In genomic region chr12:71883066-71883711, GRCm38 (mm10) we compare ENCODE assay signal across 20 mouse cellular contexts. TPM values are rescaled to one million over a fixed set of nuclear protein-coding genes. Genes with fewer than 3 reads are reported as not detected.
DNase-seq lines count a peak whose midpoint lies in the region; ATAC-seq and TF ChIP-seq lines count a peak whose summit lies in the region.
"Had no signal": no experiment of that assay in that cellular context is flagged by ENCODE, and none has a peak within 500 bp of the region (broad histone marks: within the 10 kb centered on the region; RNA-seq: fewer than 3 reads in every experiment).

No protein-coding gene starts in this region.

- H3K79me2 ChIP-seq in liver, adult 2 months (ENCODE audit: control insufficient read depth, insufficient read depth, low read length): peaks cover 47% of the 10 kb centered on the region

- peaks cover 95% of the 10 kb centered on the region for H3K4me1 ChIP-seq in heart, embryonic 10.5 days
- peaks cover 48% of the 10 kb centered on the region for H3K4me1 ChIP-seq in liver, adult 2 months (ENCODE audit: control insufficient read depth, insufficient read depth, low read length)
- H3K4me1 ChIP-seq in liver, embryonic 11.5 days (replicated peaks; ENCODE audit: control insufficient read depth, insufficient read depth, low read length): peaks cover 51% of the 10 kb centered on the region
- H3K4me1 ChIP-seq in intestine, postnatal 0 days (replicated peaks; ENCODE audit: control insufficient read depth, insufficient read depth, low read length): peaks cover 25% of the 10 kb centered on the region

- H3K27me3 ChIP-seq in heart, embryonic 10.5 days (ENCODE audit: insufficient read depth, poor library complexity, severe bottlenecking): no peaks in the 10 kb centered on the region
- no peaks in the 10 kb centered on the region for H3K27me3 ChIP-seq in liver, adult 2 months (ENCODE audit: control insufficient read depth, insufficient read depth, low read length)
- H3K27me3 ChIP-seq in liver, embryonic 11.5 days (replicated peaks; ENCODE audit: control insufficient read depth, insufficient read depth, low read length): no peaks in the 10 kb centered on the region
- no peaks in the 10 kb centered on the region for H3K27me3 ChIP-seq in intestine, postnatal 0 days (replicated peaks; ENCODE audit: control insufficient read depth, insufficient read depth, low read length)
- H3K27me3 ChIP-seq: forebrain, embryonic 15.5 days; kidney, embryonic 15.5 days; limb, embryonic 13.5 days had no signal

- H3K9me3 ChIP-seq in heart, embryonic 10.5 days: no peaks in the 10 kb centered on the region
- no peaks in the 10 kb centered on the region for H3K9me3 ChIP-seq in liver, embryonic 11.5 days (ENCODE audit: control insufficient read depth, low read length)
- no peaks in the 10 kb centered on the region for H3K9me3 ChIP-seq in intestine, postnatal 0 days (ENCODE audit: control insufficient read depth)
- H3K9me3 ChIP-seq: forebrain, embryonic 15.5 days; kidney, embryonic 15.5 days; limb, embryonic 13.5 days; midbrain, embryonic 10.5 days had no signal

- H3K4me3 ChIP-seq in heart, embryonic 10.5 days: no peak overlapping the region
- H3K4me3 ChIP-seq in liver, adult 2 months (ENCODE audit: insufficient read depth, low read depth, low read length): no peak overlapping the region
- H3K4me3 ChIP-seq in liver, embryonic 11.5 days (ENCODE audit: low read depth, low read length): no peak overlapping the region
- H3K4me3 ChIP-seq in intestine, postnatal 0 days (ENCODE audit: low read depth, low read length): no peak overlapping the region
- H3K4me3 ChIP-seq: erythroblast, embryonic 14.5 days; forebrain, embryonic 15.5 days; kidney, embryonic 15.5 days; limb, embryonic 13.5 days; midbrain, embryonic 10.5 days had no signal

- no peak for TF ChIP-seq POLR2A in liver, adult 2 months (IDR thresholded peaks at IDR 0.05; ENCODE audit: extremely low read depth, insufficient read depth, low read length)

- H3K36me3 ChIP-seq in heart, embryonic 10.5 days: no peaks in the 10 kb centered on the region
- no peaks in the 10 kb centered on the region for H3K36me3 ChIP-seq in liver, adult 2 months (ENCODE audit: control insufficient read depth, insufficient read depth, low read length)
- H3K36me3 ChIP-seq in liver, embryonic 11.5 days (ENCODE audit: control insufficient read depth, insufficient read depth, low read length): no peaks in the 10 kb centered on the region; the same call in 1 of the 2 replicates
- no peaks in the 10 kb centered on the region for H3K36me3 ChIP-seq in intestine, postnatal 0 days (ENCODE audit: control insufficient read depth, insufficient read depth)
- H3K36me3 ChIP-seq: forebrain, embryonic 15.5 days; kidney, embryonic 15.5 days; limb, embryonic 13.5 days; midbrain, embryonic 10.5 days had no signal

- H3K27ac ChIP-seq in heart, embryonic 10.5 days: peak overlapping the region; percentile 78
- peak overlapping the region; percentile 12; the same call in 1 of the 2 replicates for H3K27ac ChIP-seq in liver, adult 2 months (replicated peaks; ENCODE audit: insufficient read depth, low read depth, low read length)
- no peak overlapping the region for H3K27ac ChIP-seq in liver, embryonic 11.5 days (ENCODE audit: low read depth, low read length)
- no peak overlapping the region for H3K27ac ChIP-seq in intestine, postnatal 0 days (ENCODE audit: low read depth, low read length)
- H3K27ac ChIP-seq: forebrain, embryonic 15.5 days; kidney, embryonic 15.5 days; limb, embryonic 13.5 days; midbrain, embryonic 10.5 days had no signal

- no peak for DNase-seq in heart, embryonic 10.5 days (ENCODE audit: low spot score)
- no peak for DNase-seq in heart, postnatal 4 days
- DNase-seq in liver, adult 2 months (ENCODE audit: extremely low read depth, low read depth, low spot score): no peak
- DNase-seq in liver, embryonic 11.5 days (ENCODE audit: low spot score): no peak
- peak; percentile 17 for DNase-seq in ZHBTc4 (ENCODE audit: low read depth, low spot score)
- peak; percentile 53 for DNase-seq in skeletal muscle tissue, adult 2 months (ENCODE audit: low read depth, low spot score)
- DNase-seq in spleen, postnatal 14 days (ENCODE audit: low spot score in 2 of 2): no peak
- DNase-seq: adrenal gland, postnatal 10 days; B cell, adult 2 months; cerebellum, adult 9-10 months; retina, postnatal 1 day; thymus, postnatal 25 days had no signal

- WGBS in heart, embryonic 10.5 days: 27% methylated on average over 9 of the region's 9 CpGs
- WGBS in liver, adult 2 months: 81% methylated on average over 9 of the region's 9 CpGs
- WGBS in liver, embryonic 11.5 days: 61% methylated on average over 9 of the region's 9 CpGs
- WGBS in intestine, postnatal 0 days: 56% methylated on average over 9 of the region's 9 CpGs

- no peak overlapping the region for H3K4me2 ChIP-seq in liver, embryonic 11.5 days
- H3K4me2 ChIP-seq in intestine, postnatal 0 days (replicated peaks; ENCODE audit: low read depth): no peak overlapping the region
- H3K4me2 ChIP-seq: forebrain, embryonic 15.5 days; kidney, embryonic 15.5 days; limb, embryonic 13.5 days had no signal

- ATAC-seq in liver, embryonic 11.5 days (replicated peaks; ENCODE audit: low FRiP score): no peak
- no peak for ATAC-seq in intestine, postnatal 0 days
- ATAC-seq: forebrain, embryonic 15.5 days; hindbrain, embryonic 16.5 days; intestine, embryonic 16.5 days had no signal

- TF ChIP-seq CTCF in liver, adult 2 months (IDR thresholded peaks at IDR 0.05; ENCODE audit: low read depth, low read length): no peak
- TF ChIP-seq CTCF in intestine, postnatal 0 days (IDR thresholded peaks at IDR 0.05; ENCODE audit: low read depth): no peak

- H3K9ac ChIP-seq in liver, adult 2 months (ENCODE audit: low read depth, low read length): no peak overlapping the region
- H3K9ac ChIP-seq in liver, embryonic 11.5 days (ENCODE audit: low read depth, low read length): no peak overlapping the region
- H3K9ac ChIP-seq in intestine, postnatal 0 days (ENCODE audit: low read depth, low read length): no peak overlapping the region
- H3K9ac ChIP-seq: forebrain, embryonic 15.5 days; kidney, embryonic 15.5 days; limb, embryonic 13.5 days had no signal

RNA-seq across cellular contexts. Expression of gene Daam1, which starts 52.3 kb away (rescaled TPM):
- polyA plus RNA-seq in heart, embryonic 10.5 days (2016; fragmentation: Nextera tagmentation; extraction: Ambion mirVana): 11.5 and 20.1 TPM in 2 replicates
- 10 to 100 TPM; 88.8 to 92.1 TPM for total RNA-seq in heart, postnatal 4 days (2021)
- 32.3 and 33.4 TPM in 2 replicates for total RNA-seq in liver, adult 2 months (2014; rRNA removed)
- polyA plus RNA-seq in liver, adult 2 months (2012; rRNA removed): 5.5 and 7.7 TPM in 2 replicates
- 15.2 and 16.4 TPM in 2 replicates for polyA plus RNA-seq in liver, embryonic 11.5 days (2014; fragmentation: Nextera tagmentation; extraction: Ambion mirVana)
- polyA plus RNA-seq in intestine, postnatal 0 days (2015; fragmentation: Nextera tagmentation; extraction: Ambion mirVana): 5.3 and 5.7 TPM in 2 replicates

Comparison
In these comparisons a context has a peak if more than half of its experiments do, and no peak if none do; other contexts are left out.
1. H3K27ac ChIP-seq: peak in heart, embryonic 10.5 days (single experiment) and liver, adult 2 months (single experiment); none in liver, embryonic 11.5 days (single experiment) and intestine, postnatal 0 days (single experiment).
2. DNase-seq: peak in ZHBTc4 (single experiment) and skeletal muscle tissue, adult 2 months (single experiment); none in heart, embryonic 10.5 days (single experiment), heart, postnatal 4 days (single experiment), liver, adult 2 months (single experiment), liver, embryonic 11.5 days (single experiment) and spleen, postnatal 14 days (0 of 2).